Mouse (Mus musculus) lung, embryonic 15.5 days (tissue): ENCODE data around the gene Aim2. TPM values are rescaled to one million over a fixed set of nuclear protein-coding genes. Genes with fewer than 3 reads are reported as not detected.

Experiments
- ATAC-seq: fragments of 200-750 bp; cut with Nextera tagmentation; 2 replicates; pipeline ENCODE4 v1.8.0; 2017; ENCODE audit warnings: moderate number of reproducible peaks, borderline replicate concordance; ENCODE audit not compliant: low FRiP score, low TSS enrichment; ENCODE audit errors: extremely low read depth
- H3K27ac ChIP-seq: fragments of 300-500 bp; sonication (generic); 2 replicates; pipeline ENCODE4 v1.5.1; 2015; ENCODE audit warnings: moderate library complexity, mild to moderate bottlenecking, inconsistent platforms
- H3K27me3 ChIP-seq: fragments of 300-500 bp; sonication (generic); 2 replicates; pipeline ENCODE4 v1.6.1; 2015; ENCODE audit warnings: inconsistent platforms
- H3K36me3 ChIP-seq: fragments of 300-500 bp; sonication (generic); 2 replicates; pipeline ENCODE4 v1.6.1; 2015; ENCODE audit warnings: inconsistent platforms
- H3K4me1 ChIP-seq: fragments of 300-500 bp; sonication (generic); 2 replicates; pipeline ENCODE4 v1.6.1; 2015; ENCODE audit warnings: inconsistent platforms
- H3K4me2 ChIP-seq: fragments of 300-500 bp; sonication (generic); 2 replicates; pipeline ENCODE4 v1.6.1; 2015; ENCODE audit warnings: inconsistent platforms, mild to moderate bottlenecking, moderate library complexity
- H3K4me3 ChIP-seq: fragments of 300-500 bp; sonication (generic); 2 replicates; pipeline ENCODE4 v1.5.1; 2015; ENCODE audit warnings: mild to moderate bottlenecking, inconsistent platforms
- H3K9ac ChIP-seq: fragments of 300-500 bp; sonication (generic); 2 replicates; pipeline ENCODE4 v1.6.1; 2015; ENCODE audit warnings: inconsistent platforms
- H3K9me3 ChIP-seq: fragments of 300-500 bp; sonication (generic); 2 replicates; pipeline ENCODE4 v1.6.1; 2016; ENCODE audit warnings: inconsistent platforms
- WGBS: fragments of 180-500 bp; shearing (Covaris S2); methylation state at CpG from one replicate; pipeline ENCODE4 v1.1.7; 2015; 5-methylcytosine and 5-hydroxymethylcytosine counted together
- polyA plus RNA-seq: library from polyadenylated mRNA; unstranded; fragments of >200 nt; fragmentation: Nextera tagmentation; extraction: Ambion mirVana; gene quantifications from 2 replicates; pipeline ENCODE4 v1.2.1, GENCODE M21; 2015

The Aim2 gene
- polyA plus RNA-seq, 1 experiment from 2014 or later = 1.7 TPM

DNA sequence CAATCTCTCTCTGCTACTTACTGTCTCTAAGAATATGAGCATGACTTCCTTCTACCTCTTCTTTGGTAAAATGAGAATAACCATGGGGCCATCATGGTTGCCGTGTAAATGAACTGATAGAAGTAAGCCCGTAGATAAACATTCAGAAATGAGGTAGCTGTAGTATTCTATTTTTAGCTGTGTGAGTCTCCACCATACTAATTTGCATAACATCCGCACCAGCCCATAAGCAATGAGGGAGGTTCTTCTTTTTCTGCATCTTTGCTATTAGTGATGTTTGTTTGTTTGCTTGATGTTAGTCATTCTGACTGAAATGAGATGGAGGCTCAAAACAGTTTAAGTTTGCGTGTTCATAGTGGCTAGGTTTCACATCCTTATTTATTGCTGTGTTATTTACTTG lies 61.2 kb downstream of the Aim2 start:
- WGBS = 78% methylated on average over 4 of the region's 4 CpGs

DNA sequence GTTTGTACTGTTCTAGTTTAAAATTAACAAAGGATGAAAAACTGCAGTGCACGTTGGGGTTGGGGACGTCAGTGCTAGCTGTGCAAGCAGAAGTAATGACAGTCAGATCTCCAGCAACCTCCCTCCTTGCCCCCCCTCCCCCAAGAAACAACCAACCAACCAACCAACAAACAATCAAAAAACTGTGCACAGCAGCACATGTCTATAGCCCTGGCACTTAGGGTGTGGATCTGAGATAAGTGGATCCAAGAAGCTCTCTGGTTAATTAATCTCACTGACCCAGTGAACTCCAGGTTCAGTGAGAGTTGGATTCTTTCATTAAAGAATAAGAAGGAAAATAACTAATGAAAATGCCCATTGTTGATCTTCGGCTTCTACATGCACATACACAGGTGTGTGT lies 64.0 kb downstream of the Aim2 start:
- Histone ChIP-seq H3K4me2 (no peak overlapping the region), H3K9ac (no peak overlapping the region), H3K4me3 (no peak overlapping the region), H3K9me3 (no peaks in the 10 kb centered on the region), H3K27ac (no peak overlapping the region), H3K4me1 (no peaks in the 10 kb centered on the region), H3K36me3 (no peaks in the 10 kb centered on the region), H3K27me3 (no peaks in the 10 kb centered on the region)
- no peak for ATAC-seq
- WGBS = 75% methylated on average over 3 of the region's 3 CpGs

More for the DNA sequence above, 61.2 kb downstream of the Aim2 start:
- H3K27ac ChIP-seq = no peak overlapping the region
- H3K27me3 ChIP-seq = no peaks in the 10 kb centered on the region
- ATAC-seq = no peak
- no peak overlapping the region for H3K4me2 ChIP-seq
- no peak overlapping the region for H3K4me3 ChIP-seq
- no peaks in the 10 kb centered on the region for H3K4me1 ChIP-seq
- H3K9ac ChIP-seq = no peak overlapping the region
- H3K9me3 ChIP-seq = no peaks in the 10 kb centered on the region
- no peaks in the 10 kb centered on the region for H3K36me3 ChIP-seq

DNA sequence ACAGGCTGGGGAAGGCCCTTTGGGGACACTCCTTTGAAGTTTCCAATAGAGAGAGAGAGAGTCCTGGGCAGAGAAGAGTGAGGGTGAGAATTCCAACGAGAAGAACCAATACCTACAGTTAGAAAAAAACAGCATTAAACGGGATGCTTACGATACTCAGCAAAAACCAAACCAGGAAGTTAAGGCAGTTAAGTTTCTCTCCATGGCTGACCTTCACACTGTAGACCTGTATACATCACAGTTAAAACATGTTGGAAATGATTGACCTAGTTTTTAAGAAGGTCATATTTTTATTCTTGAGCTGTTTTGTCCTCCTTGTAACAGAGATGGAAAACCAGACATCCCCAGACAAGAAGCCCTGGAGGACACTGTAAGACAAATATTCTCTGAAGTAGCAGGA lies 67.8 kb downstream of the Aim2 start:
- H3K4me2 ChIP-seq = no peak overlapping the region
- no peaks in the 10 kb centered on the region for H3K9me3 ChIP-seq
- H3K4me3 ChIP-seq = no peak overlapping the region
- ATAC-seq = no peak
- no peak overlapping the region for H3K9ac ChIP-seq
- H3K36me3 ChIP-seq = no peaks in the 10 kb centered on the region
- H3K27ac ChIP-seq = no peak overlapping the region
- 84% methylated on average over 3 of the region's 3 CpGs for WGBS
- H3K4me1 ChIP-seq = no peaks in the 10 kb centered on the region
- no peaks in the 10 kb centered on the region for H3K27me3 ChIP-seq

DNA sequence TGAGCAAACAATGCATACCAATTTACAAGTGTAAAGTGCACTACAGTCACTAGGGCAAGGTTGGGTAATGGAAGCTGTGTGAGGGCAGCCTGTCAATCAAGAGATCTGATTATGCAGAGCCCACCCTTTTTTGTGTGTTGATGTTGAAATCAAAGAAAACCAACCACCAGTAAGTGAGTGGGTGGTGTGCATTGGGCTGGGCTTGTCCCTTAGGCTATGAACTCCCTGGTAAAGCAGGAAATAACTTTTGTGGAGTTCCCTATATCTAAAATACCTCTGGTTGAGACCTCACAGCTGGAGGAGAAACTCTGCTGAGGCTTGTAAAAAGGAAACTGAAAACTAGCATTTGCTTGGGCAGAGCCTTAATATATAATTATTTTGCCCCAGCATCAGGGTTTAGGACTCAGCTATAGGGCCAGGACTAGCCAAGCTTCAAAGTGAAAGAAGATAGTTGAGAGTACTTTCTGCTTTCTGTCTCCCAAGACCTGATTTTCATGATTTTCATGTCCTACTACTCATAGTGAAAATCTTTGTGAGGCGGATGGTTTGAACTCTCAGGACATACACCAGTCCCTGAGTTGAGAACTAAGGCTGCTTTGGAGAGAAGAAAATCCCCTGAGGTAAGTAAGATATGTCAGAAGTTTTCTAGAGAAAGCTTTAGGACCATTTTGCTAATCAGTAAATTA lies 68.4 kb downstream of the Aim2 start:
- Histone ChIP-seq H3K9ac (no peak overlapping the region), H3K36me3 (no peaks in the 10 kb centered on the region), H3K27ac (no peak overlapping the region), H3K9me3 (no peaks in the 10 kb centered on the region), H3K4me1 (no peaks in the 10 kb centered on the region), H3K4me2 (no peak overlapping the region), H3K4me3 (no peak overlapping the region), H3K27me3 (no peaks in the 10 kb centered on the region)
- ATAC-seq = no peak
- 80% methylated on average over 1 of the region's 1 CpGs for WGBS

DNA sequence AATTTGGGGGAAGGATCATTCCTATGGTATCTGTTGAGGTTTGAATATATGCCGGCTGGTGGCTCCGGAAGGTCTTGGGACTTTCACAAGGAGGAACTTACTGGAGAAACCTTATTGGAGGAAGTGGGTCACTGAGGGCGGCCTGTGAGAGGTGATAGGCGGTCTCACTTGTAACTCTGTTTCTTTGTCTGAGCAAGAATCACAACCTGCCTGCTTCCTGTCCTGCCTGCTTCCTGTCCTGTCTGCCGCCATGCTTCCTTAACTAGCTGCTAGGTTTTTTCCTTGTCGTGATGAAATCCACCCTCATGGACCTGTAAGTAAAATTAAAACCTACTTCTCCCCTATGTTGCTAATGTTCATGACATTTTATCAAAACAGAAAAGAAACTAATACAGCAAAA lies 69.7 kb downstream of the Aim2 start:
- Histone ChIP-seq H3K27me3 (no peaks in the 10 kb centered on the region), H3K9me3 (no peaks in the 10 kb centered on the region), H3K4me3 (no peak overlapping the region), H3K27ac (no peak overlapping the region), H3K36me3 (no peaks in the 10 kb centered on the region), H3K9ac (no peak overlapping the region), H3K4me2 (no peak overlapping the region), H3K4me1 (no peaks in the 10 kb centered on the region)
- ATAC-seq = no peak
- WGBS = 70% methylated on average over 6 of the region's 6 CpGs

DNA sequence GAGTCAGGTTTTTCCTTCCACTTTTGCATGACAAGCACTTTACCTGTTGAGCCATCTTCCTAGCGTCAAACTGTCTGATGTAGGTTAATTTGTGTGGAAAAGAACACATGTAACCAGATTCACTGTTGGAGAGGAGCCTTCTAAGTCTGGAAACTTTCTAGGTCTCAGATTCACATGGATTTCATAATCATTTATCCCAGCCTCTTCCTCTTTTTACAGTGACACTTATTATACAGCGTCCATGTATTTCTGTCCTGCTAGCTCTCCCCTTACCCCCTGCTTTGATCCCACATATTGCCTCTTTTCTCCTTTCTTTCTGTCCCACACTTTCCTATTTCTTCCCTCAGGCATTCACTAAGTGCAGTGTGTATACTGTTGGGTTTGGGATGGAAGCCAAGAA lies 75.7 kb downstream of the Aim2 start:
- no peak overlapping the region for H3K4me3 ChIP-seq
- H3K9me3 ChIP-seq = no peaks in the 10 kb centered on the region
- no peak for ATAC-seq
- no peaks in the 10 kb centered on the region for H3K4me1 ChIP-seq
- WGBS = 72% methylated on average over 2 of the region's 2 CpGs
- no peak overlapping the region for H3K27ac ChIP-seq
- no peaks in the 10 kb centered on the region for H3K27me3 ChIP-seq
- H3K9ac ChIP-seq = no peak overlapping the region
- no peak overlapping the region for H3K4me2 ChIP-seq
- no peaks in the 10 kb centered on the region for H3K36me3 ChIP-seq

DNA sequence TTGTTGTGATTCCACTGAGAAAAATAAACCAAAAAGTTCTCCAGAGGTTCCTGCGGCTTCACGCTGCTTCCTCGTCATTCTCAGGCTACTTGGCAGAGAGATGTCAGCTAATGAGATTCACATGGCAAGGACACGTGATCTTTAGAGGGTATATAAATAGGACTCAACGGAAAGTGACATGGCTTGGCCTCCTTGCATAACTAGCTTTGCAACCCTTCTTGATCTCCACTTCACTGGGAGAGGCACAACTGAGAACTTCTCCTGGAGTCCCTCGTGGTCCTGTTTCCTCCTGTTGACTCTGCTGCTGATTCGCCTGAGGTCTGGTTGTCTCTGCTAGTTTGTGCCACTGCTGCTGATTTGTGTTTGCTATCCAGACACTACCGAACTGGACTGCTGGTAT lies 76.7 kb downstream of the Aim2 start:
- H3K4me3 ChIP-seq = no peak overlapping the region
- 71% methylated on average over 8 of the region's 8 CpGs for WGBS
- no peaks in the 10 kb centered on the region for H3K36me3 ChIP-seq
- H3K9me3 ChIP-seq = no peaks in the 10 kb centered on the region
- no peaks in the 10 kb centered on the region for H3K27me3 ChIP-seq
- ATAC-seq = no peak
- no peak overlapping the region for H3K4me2 ChIP-seq
- no peak overlapping the region for H3K9ac ChIP-seq
- no peak overlapping the region for H3K27ac ChIP-seq
- H3K4me1 ChIP-seq = no peaks in the 10 kb centered on the region

DNA sequence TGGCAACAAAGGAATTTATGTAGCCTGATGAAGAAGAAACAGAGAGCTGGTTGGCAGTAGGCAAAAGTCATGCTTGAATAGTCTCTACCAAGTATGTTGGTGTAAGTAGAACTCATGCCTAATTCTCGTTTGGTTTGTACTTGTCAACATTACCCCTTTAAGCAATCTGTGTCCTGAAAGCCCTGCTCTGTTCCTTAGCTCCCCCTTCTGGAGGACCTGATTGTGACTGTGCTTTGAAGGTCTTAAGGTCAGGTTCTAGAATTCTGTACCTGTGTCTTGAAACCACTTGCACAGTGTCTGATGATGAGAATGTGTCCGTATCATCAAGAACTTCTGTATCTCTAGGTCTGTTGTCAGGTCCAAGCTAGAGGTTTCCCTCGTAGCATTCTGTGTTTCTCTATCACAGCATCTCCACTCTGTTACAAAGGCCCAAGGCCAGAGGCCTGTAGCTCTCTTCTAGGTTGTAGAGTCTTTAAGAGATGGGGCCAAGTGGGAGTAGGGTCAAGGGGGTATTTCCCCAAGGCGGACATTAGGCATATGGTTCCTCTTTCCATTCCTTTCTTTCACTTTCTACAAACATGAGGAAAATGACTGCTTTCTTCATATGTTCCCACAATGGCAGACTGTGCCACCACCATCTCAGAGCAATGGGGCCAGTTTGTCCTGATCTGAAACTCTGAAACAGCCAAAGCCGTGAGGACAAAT lies 79.5 kb downstream of the Aim2 start:
- whole genome bisulfite sequencing = 75% methylated on average over 5 of the region's 5 CpGs
- Histone ChIP-seq H3K9me3 (no peaks in the 10 kb centered on the region), H3K4me3 (no peak overlapping the region), H3K27me3 (no peaks in the 10 kb centered on the region), H3K4me2 (no peak overlapping the region), H3K9ac (no peak overlapping the region), H3K36me3 (no peaks in the 10 kb centered on the region), H3K27ac (no peak overlapping the region), H3K4me1 (no peaks in the 10 kb centered on the region)
- ATAC-seq = no peak

DNA sequence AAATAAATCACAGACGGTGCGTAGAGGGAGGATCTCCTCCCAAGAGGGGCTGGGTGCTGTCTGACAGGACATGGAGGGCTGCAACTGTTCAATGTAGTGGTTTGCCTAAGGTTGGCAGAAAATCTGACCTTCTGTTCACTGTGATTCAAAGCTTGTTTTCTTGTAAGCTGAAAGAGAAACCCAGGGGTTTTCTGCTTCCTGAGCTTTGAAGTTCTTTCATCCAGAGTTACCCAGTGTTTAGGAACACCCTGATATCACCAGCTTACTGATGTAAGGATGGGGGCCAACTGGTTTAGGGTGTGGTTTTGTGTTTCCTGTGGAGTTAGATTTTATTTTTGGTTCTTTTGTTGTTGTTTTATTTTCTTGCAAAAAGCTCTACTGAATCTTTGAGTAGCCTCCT lies 81.7 kb downstream of the Aim2 start:
- H3K4me3 ChIP-seq = no peak overlapping the region
- 61% methylated on average over 2 of the region's 2 CpGs for WGBS
- H3K36me3 ChIP-seq = no peaks in the 10 kb centered on the region
- no peaks in the 10 kb centered on the region for H3K27me3 ChIP-seq
- no peak for ATAC-seq
- H3K4me2 ChIP-seq = no peak overlapping the region
- H3K27ac ChIP-seq = no peak overlapping the region
- H3K9ac ChIP-seq = no peak overlapping the region
- no peaks in the 10 kb centered on the region for H3K4me1 ChIP-seq
- H3K9me3 ChIP-seq = no peaks in the 10 kb centered on the region

DNA sequence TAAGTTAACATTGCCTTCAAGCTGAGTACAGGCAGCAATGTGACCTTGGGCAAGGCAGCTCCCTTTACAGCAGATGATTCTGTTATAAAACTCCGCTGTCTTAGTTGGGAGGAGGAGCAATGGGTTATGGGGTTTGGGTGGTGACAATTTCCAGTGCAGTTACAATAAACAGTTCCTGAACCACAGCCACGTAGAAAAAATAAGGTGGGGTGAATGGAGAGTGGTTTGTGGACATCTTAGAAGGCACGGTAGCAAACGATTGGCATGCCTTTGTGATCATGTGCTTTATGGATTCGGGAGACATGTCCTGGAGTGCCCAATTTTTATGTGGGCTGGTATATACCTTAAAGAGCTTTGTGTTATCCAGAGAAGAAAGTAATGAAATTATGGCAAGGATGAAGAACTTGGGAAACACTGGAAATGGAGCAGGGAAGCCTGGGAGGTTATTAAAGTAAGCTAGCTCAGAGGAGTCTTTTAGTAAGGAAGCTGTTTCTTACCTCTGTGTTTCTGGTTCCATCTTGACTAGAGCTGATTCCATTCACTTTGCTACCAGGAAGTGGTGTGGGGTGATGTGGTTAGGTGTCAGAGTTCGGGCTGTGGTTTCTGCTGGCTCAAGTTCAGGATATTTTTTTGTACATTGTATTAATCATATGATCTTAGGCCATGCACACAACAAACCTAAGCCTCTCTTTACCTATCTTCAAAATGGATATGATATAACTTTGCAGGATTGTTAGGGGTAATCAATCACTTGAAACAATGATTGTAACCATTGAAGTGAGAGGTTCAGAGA lies 86.7 kb downstream of the Aim2 start:
- H3K36me3 ChIP-seq = no peaks in the 10 kb centered on the region
- H3K9ac ChIP-seq = no peak overlapping the region
- no peak overlapping the region for H3K4me3 ChIP-seq
- WGBS = 65% methylated on average over 6 of the region's 6 CpGs
- no peak overlapping the region for H3K27ac ChIP-seq
- H3K4me2 ChIP-seq = no peak overlapping the region
- H3K4me1 ChIP-seq = no peaks in the 10 kb centered on the region
- ATAC-seq = no peak
- no peaks in the 10 kb centered on the region for H3K27me3 ChIP-seq
- H3K9me3 ChIP-seq = no peaks in the 10 kb centered on the region

DNA sequence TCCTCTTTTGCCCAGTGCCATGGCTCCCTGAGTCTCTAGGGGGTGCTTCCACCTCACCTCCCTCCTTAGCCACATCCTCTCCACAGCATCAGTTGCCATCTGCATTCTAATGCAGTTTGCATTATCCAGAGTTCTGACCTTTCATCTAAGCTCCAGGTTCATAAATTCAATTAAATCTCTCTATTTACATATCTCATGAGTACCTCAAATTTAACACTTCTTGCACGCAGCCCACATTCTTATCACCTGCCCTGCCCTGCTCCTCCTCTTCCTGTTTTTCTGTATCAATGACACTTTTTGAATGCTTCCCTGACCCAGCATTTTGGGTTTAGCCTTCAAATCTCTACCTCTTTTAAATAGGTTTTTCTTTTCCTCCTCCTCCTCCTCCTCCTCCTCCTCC lies 90.0 kb downstream of the Aim2 start:
- no peak overlapping the region for H3K4me3 ChIP-seq
- no peak overlapping the region for H3K27ac ChIP-seq
- no peaks in the 10 kb centered on the region for H3K36me3 ChIP-seq
- no peaks in the 10 kb centered on the region for H3K4me1 ChIP-seq
- WGBS = 50% methylated on average over 1 of the region's 1 CpGs
- no peaks in the 10 kb centered on the region for H3K9me3 ChIP-seq
- no peaks in the 10 kb centered on the region for H3K27me3 ChIP-seq
- no peak for ATAC-seq
- no peak overlapping the region for H3K9ac ChIP-seq
- no peak overlapping the region for H3K4me2 ChIP-seq

DNA sequence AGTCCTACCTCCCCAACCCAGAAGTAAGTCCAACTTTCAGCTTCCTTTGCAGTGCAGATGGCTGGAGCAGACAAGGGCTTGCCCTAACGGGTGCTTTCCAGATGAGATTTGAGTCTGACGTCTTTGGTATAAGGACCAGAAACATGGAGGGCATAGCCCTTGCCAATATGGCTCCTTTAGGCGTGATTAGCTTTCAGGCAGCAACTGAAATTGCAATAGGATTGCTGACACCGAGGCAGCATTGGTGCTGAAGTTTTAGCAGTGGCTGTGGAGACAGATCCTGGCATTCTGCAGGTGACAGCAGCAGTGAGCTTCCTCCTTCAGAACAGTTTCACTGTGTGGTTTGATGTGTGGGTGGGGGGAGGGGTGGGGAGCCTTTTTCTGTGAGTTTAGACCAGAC lies 90.5 kb downstream of the Aim2 start:
- H3K27me3 ChIP-seq = no peaks in the 10 kb centered on the region
- no peak overlapping the region for H3K9ac ChIP-seq
- no peak overlapping the region for H3K4me2 ChIP-seq
- no peak overlapping the region for H3K27ac ChIP-seq
- H3K4me3 ChIP-seq = no peak overlapping the region
- no peaks in the 10 kb centered on the region for H3K4me1 ChIP-seq
- WGBS = 64% methylated on average over 4 of the region's 4 CpGs
- no peaks in the 10 kb centered on the region for H3K9me3 ChIP-seq
- no peak for ATAC-seq
- no peaks in the 10 kb centered on the region for H3K36me3 ChIP-seq
